Mouse (Mus musculus): ENCODE data around the gene Wwtr1. TPM values are rescaled to one million over a fixed set of nuclear protein-coding genes. Genes with fewer than 3 reads are reported as not detected.

Wwtr1 gene
- polyA plus RNA-seq, 1 experiment from 2014 or later: 20.4 TPM

- no peak for DNase-seq (ENCODE audit: low spot score)
- no peak overlapping the region for H3K4me3 ChIP-seq (ENCODE audit: low read depth, low read length)
- no peak overlapping the region for H3K27ac ChIP-seq (ENCODE audit: low read depth)
- no peak for ATAC-seq (replicated peaks; ENCODE audit: low FRiP score, low TSS enrichment, low read depth)
- no peaks in the 10 kb centered on the region for H3K36me3 ChIP-seq (ENCODE audit: control insufficient read depth, insufficient read depth, low read length)
- no peaks in the 10 kb centered on the region for H3K9me3 ChIP-seq (ENCODE audit: control insufficient read depth, low read length)
- H3K27me3 ChIP-seq (replicated peaks; ENCODE audit: control insufficient read depth, insufficient read depth, low read length): no peaks in the 10 kb centered on the region
- H3K9ac ChIP-seq (ENCODE audit: low read length): no peak overlapping the region
- no peak overlapping the region for H3K4me2 ChIP-seq (ENCODE audit: low read length)
- no peaks in the 10 kb centered on the region for H3K4me1 ChIP-seq (replicated peaks; ENCODE audit: control insufficient read depth, insufficient read depth, low read length)
- 47% methylated on average over 1 of the region's 1 CpGs for WGBS
These were observed 127.8 kb downstream of the Wwtr1 start for GRCm38 (mm10) chr3:57447889-57448288.

DNA sequence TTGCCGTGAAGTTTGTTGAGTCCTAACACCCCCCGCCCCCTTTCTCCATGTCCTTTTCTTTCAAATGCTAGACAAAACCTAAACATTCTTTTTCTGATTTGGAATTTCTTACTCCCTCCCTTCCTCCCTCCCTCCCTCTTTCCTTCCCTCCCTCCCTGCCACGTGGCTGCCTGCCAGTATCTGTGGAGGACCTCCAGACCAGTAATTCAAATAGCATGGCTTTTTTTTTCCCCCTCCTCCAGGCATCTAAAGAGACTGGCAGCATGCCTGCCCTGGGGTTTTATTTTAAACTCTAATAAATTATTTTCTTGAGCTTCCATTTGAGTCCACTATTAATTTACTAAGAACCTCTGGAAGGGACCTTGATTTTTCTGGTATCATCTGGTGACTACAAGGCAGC is 130.0 kb downstream of the Wwtr1 start:
- Histone ChIP-seq H3K4me1 (replicated peaks; ENCODE audit: control insufficient read depth, insufficient read depth, low read length) (no peaks in the 10 kb centered on the region), H3K4me2 (ENCODE audit: low read length) (no peak overlapping the region), H3K27me3 (replicated peaks; ENCODE audit: control insufficient read depth, insufficient read depth, low read length) (no peaks in the 10 kb centered on the region), H3K9me3 (ENCODE audit: control insufficient read depth, low read length) (no peaks in the 10 kb centered on the region), H3K27ac (ENCODE audit: low read depth) (no peak overlapping the region), H3K4me3 (ENCODE audit: low read depth, low read length) (no peak overlapping the region), H3K9ac (ENCODE audit: low read length) (no peak overlapping the region), H3K36me3 (ENCODE audit: control insufficient read depth, insufficient read depth, low read length) (no peaks in the 10 kb centered on the region)
- 35% methylated on average over 3 of the region's 3 CpGs for WGBS
- peak; percentile 64 for DNase-seq (ENCODE audit: low spot score)
- ATAC-seq (replicated peaks; ENCODE audit: low FRiP score, low TSS enrichment, low read depth): no peak

DNA sequence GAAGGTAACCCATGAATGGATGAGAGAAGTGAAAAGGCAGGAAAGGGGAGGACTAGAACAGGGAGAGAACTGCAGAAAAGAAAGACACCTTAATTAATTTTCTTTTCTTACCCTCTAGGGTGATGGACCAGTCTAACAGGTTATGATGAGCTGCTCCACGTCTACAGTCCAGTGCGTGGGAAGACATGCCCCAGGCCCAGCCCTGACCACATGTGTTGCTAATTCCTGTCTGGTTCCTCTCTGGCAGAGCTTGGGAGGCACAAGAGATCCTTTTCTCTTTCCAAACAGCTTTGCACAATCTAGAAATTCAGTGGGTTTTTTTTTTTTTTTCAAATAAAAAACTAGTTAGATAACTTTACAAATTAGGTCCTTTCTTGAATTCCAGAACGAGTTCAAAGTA is 134.8 kb downstream of the Wwtr1 start:
- peak; percentile 42 for DNase-seq (ENCODE audit: low spot score)
- no peaks in the 10 kb centered on the region for H3K27me3 ChIP-seq (replicated peaks; ENCODE audit: control insufficient read depth, insufficient read depth, low read length)
- no peak overlapping the region for H3K4me2 ChIP-seq (ENCODE audit: low read length)
- no peaks in the 10 kb centered on the region for H3K36me3 ChIP-seq (ENCODE audit: control insufficient read depth, insufficient read depth, low read length)
- H3K27ac ChIP-seq (ENCODE audit: low read depth): no peak overlapping the region
- no peak overlapping the region for H3K9ac ChIP-seq (ENCODE audit: low read length)
- H3K4me1 ChIP-seq (replicated peaks; ENCODE audit: control insufficient read depth, insufficient read depth, low read length): no peaks in the 10 kb centered on the region
- ATAC-seq (replicated peaks; ENCODE audit: low FRiP score, low TSS enrichment, low read depth): no peak
- 51% methylated on average over 3 of the region's 3 CpGs for WGBS
- H3K4me3 ChIP-seq (ENCODE audit: low read depth, low read length): no peak overlapping the region
- H3K9me3 ChIP-seq (ENCODE audit: control insufficient read depth, low read length): no peaks in the 10 kb centered on the region

DNA sequence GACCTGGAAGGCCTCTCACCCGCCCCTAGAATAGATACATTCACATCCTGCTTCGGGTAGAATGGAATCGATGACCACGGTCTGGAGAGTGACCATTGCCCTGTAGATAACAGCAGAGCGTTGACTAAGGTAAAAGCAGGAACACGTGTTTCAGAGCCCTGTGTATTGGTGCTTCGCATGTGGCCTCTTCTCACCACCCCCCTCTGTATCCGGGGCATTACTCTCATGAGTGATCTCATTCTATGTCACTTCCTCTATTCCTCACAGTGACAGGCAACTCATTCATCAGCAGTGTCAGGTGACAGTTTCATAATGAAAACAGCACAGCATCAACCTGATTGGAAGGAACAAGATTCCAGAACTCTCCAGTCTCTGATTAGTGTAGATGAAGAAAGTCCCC is 140.3 kb downstream of the Wwtr1 start:
- ATAC-seq (replicated peaks; ENCODE audit: low FRiP score, low TSS enrichment, low read depth) (no peak), DNase-seq (ENCODE audit: low spot score) (peak; percentile 35)
- Histone ChIP-seq H3K4me1 (replicated peaks; ENCODE audit: control insufficient read depth, insufficient read depth, low read length) (no peaks in the 10 kb centered on the region), H3K4me3 (ENCODE audit: low read depth, low read length) (no peak overlapping the region), H3K36me3 (ENCODE audit: control insufficient read depth, insufficient read depth, low read length) (no peaks in the 10 kb centered on the region), H3K27ac (ENCODE audit: low read depth) (no peak overlapping the region), H3K9ac (ENCODE audit: low read length) (no peak overlapping the region), H3K9me3 (ENCODE audit: control insufficient read depth, low read length) (no peaks in the 10 kb centered on the region), H3K4me2 (ENCODE audit: low read length) (no peak overlapping the region), H3K27me3 (replicated peaks; ENCODE audit: control insufficient read depth, insufficient read depth, low read length) (no peaks in the 10 kb centered on the region)
- 85% methylated on average over 8 of the region's 8 CpGs for WGBS

DNA sequence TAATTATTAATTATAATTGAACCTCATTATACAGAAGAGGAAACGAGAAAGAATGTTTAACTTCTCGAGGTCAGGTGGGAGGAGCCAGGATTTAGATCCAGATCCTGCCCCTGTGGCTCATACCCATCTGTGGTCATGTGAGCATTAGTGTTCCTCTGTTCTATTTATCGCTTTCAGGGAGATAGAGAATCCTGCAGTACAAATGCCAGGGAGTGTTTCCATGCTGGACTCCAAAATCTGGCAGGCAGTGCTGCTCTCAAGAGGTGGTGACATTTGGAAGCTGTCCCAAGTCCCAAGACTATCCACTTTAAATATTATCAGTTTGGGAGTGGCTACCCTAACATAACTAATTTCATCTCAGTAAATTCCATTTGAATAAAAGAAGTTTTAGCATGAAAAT is 144.0 kb downstream of the Wwtr1 start:
- ATAC-seq (replicated peaks; ENCODE audit: low FRiP score, low TSS enrichment, low read depth) (no peak), DNase-seq (ENCODE audit: low spot score) (no peak)
- 68% methylated on average over 3 of the region's 3 CpGs for WGBS
- Histone ChIP-seq H3K4me1 (replicated peaks; ENCODE audit: control insufficient read depth, insufficient read depth, low read length) (0 out of 2 replicates have a peak, but pooled peaks cover 2% of the 10 kb centered on the region), H3K4me3 (ENCODE audit: low read depth, low read length) (no peak overlapping the region), H3K9ac (ENCODE audit: low read length) (no peak overlapping the region), H3K36me3 (ENCODE audit: control insufficient read depth, insufficient read depth, low read length) (no peaks in the 10 kb centered on the region), H3K9me3 (ENCODE audit: control insufficient read depth, low read length) (no peaks in the 10 kb centered on the region), H3K27ac (ENCODE audit: low read depth) (no peak overlapping the region), H3K27me3 (replicated peaks; ENCODE audit: control insufficient read depth, insufficient read depth, low read length) (no peaks in the 10 kb centered on the region), H3K4me2 (ENCODE audit: low read length) (no peak overlapping the region)

DNA sequence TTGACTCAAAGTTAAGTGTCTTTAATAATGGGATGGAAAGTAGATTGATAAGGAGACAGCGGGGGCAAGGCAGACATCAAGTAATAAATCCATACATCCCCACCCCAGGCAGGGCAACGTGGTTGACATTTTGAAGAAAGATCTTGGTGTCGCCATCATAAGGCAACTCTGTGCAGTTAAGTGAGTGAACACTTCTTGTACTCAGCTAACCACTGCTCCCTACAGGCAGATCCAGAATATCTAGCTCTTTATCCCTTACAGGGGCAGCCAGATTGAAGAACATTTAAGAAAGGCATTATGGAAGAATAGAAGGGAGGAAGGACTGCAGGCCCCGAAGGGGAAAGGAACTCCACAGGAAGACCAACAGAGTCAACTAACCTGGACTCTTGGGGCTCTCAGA is 146.2 kb downstream of the Wwtr1 start:
- WGBS: 67% methylated on average over 4 of the region's 4 CpGs
- peak; percentile 36 for DNase-seq (ENCODE audit: low spot score)
- no peaks in the 10 kb centered on the region for H3K36me3 ChIP-seq (ENCODE audit: control insufficient read depth, insufficient read depth, low read length)
- no peaks in the 10 kb centered on the region for H3K27me3 ChIP-seq (replicated peaks; ENCODE audit: control insufficient read depth, insufficient read depth, low read length)
- H3K4me3 ChIP-seq (ENCODE audit: low read depth, low read length): no peak overlapping the region
- no peaks in the 10 kb centered on the region for H3K9me3 ChIP-seq (ENCODE audit: control insufficient read depth, low read length)
- H3K4me1 ChIP-seq (replicated peaks; ENCODE audit: control insufficient read depth, insufficient read depth, low read length): 0 out of 2 replicates have a peak, but pooled peaks cover 2% of the 10 kb centered on the region
- no peak overlapping the region for H3K9ac ChIP-seq (ENCODE audit: low read length)
- no peak overlapping the region for H3K4me2 ChIP-seq (ENCODE audit: low read length)
- ATAC-seq (replicated peaks; ENCODE audit: low FRiP score, low TSS enrichment, low read depth): no peak
- H3K27ac ChIP-seq (ENCODE audit: low read depth): no peak overlapping the region

DNA sequence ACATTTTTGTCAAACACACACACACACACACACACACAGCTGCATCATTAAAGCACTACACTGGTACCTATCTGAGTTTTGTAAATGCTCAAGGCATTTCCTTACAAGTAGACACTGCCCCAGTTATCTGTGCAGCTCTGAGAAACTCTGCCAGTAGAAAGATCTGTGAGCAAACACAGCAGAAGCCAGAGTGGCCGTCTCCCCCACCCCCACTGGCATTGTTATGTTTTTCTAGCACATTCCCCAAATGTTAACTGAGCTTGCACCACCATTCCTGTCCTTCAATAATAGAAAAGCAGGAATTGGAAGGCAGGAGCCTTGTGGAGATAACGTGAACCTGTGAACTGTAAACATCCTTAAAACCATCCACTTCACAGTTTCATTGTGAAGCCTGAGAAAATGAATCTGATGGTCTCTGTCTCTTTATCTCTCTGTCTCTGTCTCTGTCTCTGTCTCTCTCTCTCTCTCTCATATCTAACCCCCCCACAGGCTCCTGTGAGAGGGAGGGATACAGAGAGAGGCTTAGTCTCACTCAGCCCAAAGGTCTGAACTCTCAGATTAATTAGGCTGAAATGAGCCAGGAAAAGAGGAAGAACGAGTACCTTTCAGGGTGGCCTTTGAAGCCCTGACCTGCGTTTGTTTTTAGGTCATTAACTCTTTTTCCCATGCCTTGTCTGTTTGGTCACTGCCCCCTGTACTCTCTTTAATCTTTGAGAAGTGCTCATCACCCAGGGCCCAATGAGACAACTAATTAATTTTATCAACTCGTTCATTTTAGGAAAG is 146.8 kb downstream of the Wwtr1 start:
- ATAC-seq (replicated peaks; ENCODE audit: low FRiP score, low TSS enrichment, low read depth) (no peak), DNase-seq (ENCODE audit: low spot score) (peak; percentile 51)
- H3K9me3 ChIP-seq (ENCODE audit: control insufficient read depth, low read length): no peaks in the 10 kb centered on the region
- no peaks in the 10 kb centered on the region for H3K36me3 ChIP-seq (ENCODE audit: control insufficient read depth, insufficient read depth, low read length)
- H3K27me3 ChIP-seq (replicated peaks; ENCODE audit: control insufficient read depth, insufficient read depth, low read length): no peaks in the 10 kb centered on the region
- H3K4me2 ChIP-seq (ENCODE audit: low read length): no peak overlapping the region
- H3K4me3 ChIP-seq (ENCODE audit: low read depth, low read length): no peak overlapping the region
- H3K4me1 ChIP-seq (replicated peaks; ENCODE audit: control insufficient read depth, insufficient read depth, low read length): 0 out of 2 replicates have a peak, but pooled peaks cover 2% of the 10 kb centered on the region
- no peak overlapping the region for H3K9ac ChIP-seq (ENCODE audit: low read length)
- 15% methylated on average over 5 of the region's 5 CpGs for WGBS
- H3K27ac ChIP-seq (ENCODE audit: low read depth): no peak overlapping the region

- Histone ChIP-seq H3K27ac (ENCODE audit: low read depth) (no peak overlapping the region), H3K27me3 (replicated peaks; ENCODE audit: control insufficient read depth, insufficient read depth, low read length) (no peaks in the 10 kb centered on the region), H3K4me3 (ENCODE audit: low read depth, low read length) (0 out of 2 replicates have a peak overlapping the region, but pooled peaks have one; percentile 10), H3K9me3 (ENCODE audit: control insufficient read depth, low read length) (no peaks in the 10 kb centered on the region), H3K9ac (ENCODE audit: low read length) (no peak overlapping the region), H3K36me3 (ENCODE audit: control insufficient read depth, insufficient read depth, low read length) (no peaks in the 10 kb centered on the region), H3K4me2 (ENCODE audit: low read length) (peak overlapping the region; percentile 33), H3K4me1 (replicated peaks; ENCODE audit: control insufficient read depth, insufficient read depth, low read length) (0 out of 2 replicates have a peak, but pooled peaks cover 2% of the 10 kb centered on the region)
- ATAC-seq (replicated peaks; ENCODE audit: low FRiP score, low TSS enrichment, low read depth) (no peak), DNase-seq (ENCODE audit: low spot score) (peak; percentile 51)
- WGBS: 75% methylated on average over 11 of the region's 11 CpGs
These were observed 149.4 kb downstream of the Wwtr1 start for GRCm38 (mm10) chr3:57426351-57426750.

Measured in intestine, embryonic 14.5 days (tissue).